Mouse (Mus musculus) intestine, embryonic 14.5 days (tissue): ENCODE results near the gene C1qtnf5. TPM values are rescaled to one million over a fixed set of nuclear protein-coding genes. Genes with fewer than 3 reads are reported as not detected.

Source experiments
- ATAC-seq: fragments of 200-750 bp; cut with Nextera tagmentation; replicated peaks from 2 replicates; pipeline ENCODE4 v1.8.0; 2017; ENCODE audit warnings: low read depth, moderate number of reproducible peaks, moderate TSS enrichment, moderate library complexity; ENCODE audit not compliant: low FRiP score, low TSS enrichment
- DNase-seq: peaks from one replicate; pipeline ENCODE4 v3.0.0-alpha.2; 2018; ENCODE audit warnings: low spot score
- H3K27ac ChIP-seq: fragments of 300-500 bp; sonication (generic); 2 replicates; pipeline ENCODE4 v1.5.1; 2014; ENCODE audit warnings: low read depth, mild to moderate bottlenecking, control low read depth
- H3K27me3 ChIP-seq: fragments of 300-500 bp; sonication (generic); replicated peaks from 2 replicates; pipeline ENCODE4 v1.6.1; 2014; ENCODE audit warnings: low read length, control low read depth; ENCODE audit not compliant: control insufficient read depth, insufficient read depth
- H3K36me3 ChIP-seq: fragments of 300-500 bp; sonication (generic); 2 replicates; pipeline ENCODE4 v1.6.1; 2014; ENCODE audit warnings: low read length, control low read depth; ENCODE audit not compliant: control insufficient read depth, insufficient read depth
- H3K4me1 ChIP-seq: fragments of 300-500 bp; sonication (generic); replicated peaks from 2 replicates; pipeline ENCODE4 v1.6.1; 2014; ENCODE audit warnings: low read length, control low read depth, mixed read lengths; ENCODE audit not compliant: control insufficient read depth, insufficient read depth
- H3K4me2 ChIP-seq: fragments of 300-500 bp; sonication (generic); 2 replicates; pipeline ENCODE4 v1.6.1; 2014; ENCODE audit warnings: low read length
- H3K4me3 ChIP-seq: fragments of 300-500 bp; sonication (generic); 2 replicates; pipeline ENCODE4 v1.5.1; 2014; ENCODE audit warnings: low read depth, low read length, control low read depth, mixed read lengths
- H3K9ac ChIP-seq: fragments of 300-500 bp; sonication (generic); 2 replicates; pipeline ENCODE4 v1.6.1; 2014; ENCODE audit warnings: mild to moderate bottlenecking, low read length
- H3K9me3 ChIP-seq: fragments of 300-500 bp; sonication (generic); 2 replicates; pipeline ENCODE4 v1.6.1; 2016; ENCODE audit warnings: low read length, control low read depth; ENCODE audit not compliant: control insufficient read depth
- WGBS: fragments of 180-500 bp; shearing (Covaris S2); extraction: QIAGEN DNeasy Blood & Tissue Kit; methylation state at CpG from one replicate; pipeline ENCODE4 v1.1.7; 2014; 5-methylcytosine and 5-hydroxymethylcytosine counted together
- polyA plus RNA-seq: library from polyadenylated mRNA; unstranded; fragments of >200 nt; fragmentation: Nextera tagmentation; extraction: Ambion mirVana; gene quantifications from 2 replicates; pipeline ENCODE4 v1.2.1, GENCODE M21; 2014

The C1qtnf5 gene
- polyA plus RNA-seq, 1 experiment from 2014 or later, result 3.4 TPM

GRCm38 (mm10) chr9:44115599-44115998, 8.6 kb downstream of the C1qtnf5 start:
- no peaks in the 10 kb centered on the region for H3K27me3 ChIP-seq
- WGBS, result 88% methylated on average over 9 of the region's 9 CpGs
- no peak overlapping the region for H3K4me2 ChIP-seq
- ATAC-seq (no peak), DNase-seq (no peak)
- no peak overlapping the region for H3K9ac ChIP-seq
- H3K9me3 ChIP-seq, result no peaks in the 10 kb centered on the region
- H3K4me3 ChIP-seq, result no peak overlapping the region
- no peaks in the 10 kb centered on the region for H3K36me3 ChIP-seq
- H3K27ac ChIP-seq, result no peak overlapping the region
- H3K4me1 ChIP-seq, result no peaks in the 10 kb centered on the region

GRCm38 (mm10) chr9:44116182-44116581, 9.1 kb downstream of the C1qtnf5 start:
- 89% methylated on average over 4 of the region's 4 CpGs for WGBS
- H3K4me2 ChIP-seq, result no peak overlapping the region
- H3K27me3 ChIP-seq, result no peaks in the 10 kb centered on the region
- no peaks in the 10 kb centered on the region for H3K36me3 ChIP-seq
- no peak overlapping the region for H3K9ac ChIP-seq
- H3K9me3 ChIP-seq, result no peaks in the 10 kb centered on the region
- H3K4me1 ChIP-seq, result no peaks in the 10 kb centered on the region
- no peak overlapping the region for H3K4me3 ChIP-seq
- H3K27ac ChIP-seq, result no peak overlapping the region
- DNase-seq (no peak), ATAC-seq (no peak)

- ATAC-seq (no peak), DNase-seq (no peak)
- H3K27me3 ChIP-seq, result no peaks in the 10 kb centered on the region
Measured at GRCm38 (mm10) chr9:44119011-44119410, 12.0 kb downstream of the C1qtnf5 start.

GRCm38 (mm10) chr9:44119948-44120465, 13.0 kb downstream of the C1qtnf5 start:
- Histone ChIP-seq H3K9ac (no peak overlapping the region), H3K4me3 (no peak overlapping the region), H3K4me1 (no peaks in the 10 kb centered on the region), H3K36me3 (no peaks in the 10 kb centered on the region), H3K9me3 (no peaks in the 10 kb centered on the region), H3K27ac (no peak overlapping the region), H3K4me2 (no peak overlapping the region), H3K27me3 (no peaks in the 10 kb centered on the region)
- WGBS, result 60% methylated on average over 8 of the region's 8 CpGs
- DNase-seq, result no peak
- no peak for ATAC-seq

More at GRCm38 (mm10) chr9:44119011-44119410, 12.0 kb downstream of the C1qtnf5 start:
- 59% methylated on average over 5 of the region's 5 CpGs for WGBS
- H3K4me3 ChIP-seq, result no peak overlapping the region
- no peak overlapping the region for H3K27ac ChIP-seq
- no peaks in the 10 kb centered on the region for H3K4me1 ChIP-seq
- H3K4me2 ChIP-seq, result no peak overlapping the region
- no peaks in the 10 kb centered on the region for H3K36me3 ChIP-seq
- no peak overlapping the region for H3K9ac ChIP-seq
- H3K9me3 ChIP-seq, result no peaks in the 10 kb centered on the region

- Histone ChIP-seq H3K27me3 (no peaks in the 10 kb centered on the region), H3K9ac (no peak overlapping the region), H3K4me3 (no peak overlapping the region), H3K9me3 (no peaks in the 10 kb centered on the region), H3K36me3 (no peaks in the 10 kb centered on the region), H3K27ac (no peak overlapping the region), H3K4me1 (peaks cover 8% of the 10 kb centered on the region), H3K4me2 (no peak overlapping the region)
- 67% methylated on average over 6 of the region's 6 CpGs for WGBS
- DNase-seq (no peak), ATAC-seq (no peak)
Measured at GRCm38 (mm10) chr9:44124317-44124716, 17.3 kb downstream of the C1qtnf5 start.

- Histone ChIP-seq H3K4me2 (no peak overlapping the region), H3K27me3 (no peaks in the 10 kb centered on the region), H3K9me3 (no peaks in the 10 kb centered on the region), H3K4me1 (peaks cover 14% of the 10 kb centered on the region), H3K36me3 (no peaks in the 10 kb centered on the region), H3K4me3 (no peak overlapping the region), H3K27ac (no peak overlapping the region), H3K9ac (no peak overlapping the region)
- no peak for ATAC-seq
- 66% methylated on average over 5 of the region's 5 CpGs for WGBS
- no peak for DNase-seq
Measured at GRCm38 (mm10) chr9:44125026-44125425, 18.0 kb downstream of the C1qtnf5 start.

- Histone ChIP-seq H3K9me3 (no peaks in the 10 kb centered on the region), H3K27ac (no peak overlapping the region), H3K9ac (no peak overlapping the region), H3K27me3 (no peaks in the 10 kb centered on the region), H3K4me3 (no peak overlapping the region), H3K4me2 (peak overlapping the region; percentile 33; the same call in 1 of the 2 replicates), H3K36me3 (no peaks in the 10 kb centered on the region), H3K4me1 (peaks cover 21% of the 10 kb centered on the region)
- peak; percentile 95 for DNase-seq
- WGBS, result 25% methylated on average over 18 of the region's 18 CpGs
- no peak for ATAC-seq
Measured at GRCm38 (mm10) chr9:44125546-44126428, 18.7 kb downstream of the C1qtnf5 start.

GRCm38 (mm10) chr9:44126746-44127145, 19.7 kb downstream of the C1qtnf5 start:
- no peaks in the 10 kb centered on the region for H3K36me3 ChIP-seq
- H3K27me3 ChIP-seq, result no peaks in the 10 kb centered on the region
- H3K4me1 ChIP-seq, result peaks cover 30% of the 10 kb centered on the region
- no peak for ATAC-seq
- no peak overlapping the region for H3K27ac ChIP-seq
- WGBS, result 83% methylated on average over 3 of the region's 3 CpGs
- no peak overlapping the region for H3K4me3 ChIP-seq
- H3K9me3 ChIP-seq, result no peaks in the 10 kb centered on the region
- H3K4me2 ChIP-seq, result no peak overlapping the region
- DNase-seq, result no peak
- H3K9ac ChIP-seq, result no peak overlapping the region
